Mouse (Mus musculus) G1E (cell line): Measurements from ENCODE around the gene Iqcf1. TPM values are rescaled to one million over a fixed set of nuclear protein-coding genes. Genes with fewer than 3 reads are reported as not detected.

Source experiments
- ATAC-seq: 2 replicates; pipeline ENCODE4 v1.8.0; 2016; ENCODE audit warnings: mild to moderate bottlenecking; ENCODE audit not compliant: insufficient number of reproducible peaks, poor library complexity, low FRiP score, severe bottlenecking; ENCODE audit errors: extremely low read depth
- DNase-seq: peaks from one replicate; pipeline ENCODE4 v3.0.0; 2012; ENCODE audit warnings: low spot score
- H3K27me3 ChIP-seq: 2 replicates; pipeline ENCODE4 v1.6.1; 2012; ENCODE audit warnings: mild to moderate bottlenecking, low read length, inconsistent platforms; ENCODE audit not compliant: insufficient read depth
- H3K36me3 ChIP-seq: replicated peaks from 2 replicates; pipeline ENCODE3; 2012; ENCODE audit warnings: mild to moderate bottlenecking, inconsistent platforms
- H3K4me1 ChIP-seq: 2 replicates; pipeline ENCODE4 v1.6.1; 2012; ENCODE audit warnings: low read depth, low read length, inconsistent platforms, mixed read lengths; ENCODE audit not compliant: insufficient read depth
- H3K4me3 ChIP-seq: 2 replicates; pipeline ENCODE4 v1.5.1; 2012; ENCODE audit warnings: low read depth, mild to moderate bottlenecking, inconsistent platforms, low read length, moderate library complexity, mixed read lengths
- H3K9me3 ChIP-seq: replicated peaks from 2 replicates; pipeline ENCODE4 v1.6.1; 2012; ENCODE audit warnings: inconsistent platforms
- CTCF ChIP-seq: IDR thresholded peaks from 2 replicates; pipeline ENCODE4 v1.5.1; 2012; ENCODE audit warnings: low read depth, low read length, inconsistent platforms, mixed read lengths
- GATA1 ChIP-seq: IDR thresholded peaks from 2 replicates; pipeline ENCODE4 v1.6.1; 2012; ENCODE audit warnings: borderline replicate concordance, low read length, inconsistent platforms, mixed read lengths
- GATA2 ChIP-seq: IDR thresholded peaks from 2 replicates; pipeline ENCODE4 v1.6.1; 2012; ENCODE audit warnings: low read depth, low read length, inconsistent platforms, borderline replicate concordance
- POLR2AphosphoS5 ChIP-seq: IDR thresholded peaks from 2 replicates; pipeline ENCODE4 v1.6.1; 2012; ENCODE audit warnings: low read depth, low read length, inconsistent platforms; ENCODE audit not compliant: insufficient replicate concordance
- TAL1 ChIP-seq: conservative IDR thresholded peaks from 2 replicates; pipeline ENCODE4 v1.6.1; 2012; ENCODE audit warnings: low read depth, low read length, inconsistent platforms, mixed read lengths
- polyA plus RNA-seq: library from polyadenylated mRNA; stranded (reverse); fragments of >175 nt; gene quantifications from 2 replicates; pipeline ENCODE4 v1.2.3, GENCODE M21; 2012
- total RNA-seq, 2 experiments: library from RNA; stranded (forward) in 1 of 2; stranded (reverse) in 1 of 2; fragments of 200-1000 nt in 1 of 2; fragments of >200 nt in 1 of 2; fragmentation: Nextera tagmentation in 1 of 2; gene quantifications; 2 replicates each; pipeline ENCODE4 v1.2.3; 2014 to 2017

Gene Iqcf1
- total and polyA plus RNA-seq, 3 experiments: not detected

- peaks cover 69% of the 10 kb centered on the region for H3K36me3 ChIP-seq
Observed at GRCm38 (mm10) chr9:106480541-106480940, 19.2 kb upstream of the Iqcf1 start.

GRCm38 (mm10) chr9:106481075-106481474, 18.7 kb upstream of the Iqcf1 start:
- H3K4me3 ChIP-seq: no peak overlapping the region
- H3K9me3 ChIP-seq: no peaks in the 10 kb centered on the region
- DNase-seq: no peak
- peaks cover 74% of the 10 kb centered on the region for H3K36me3 ChIP-seq
- TF ChIP-seq GATA2: no peak
- no peak for TF ChIP-seq POLR2AphosphoS5
- TF ChIP-seq GATA1: no peak
- no peak for TF ChIP-seq CTCF
- no peak for TF ChIP-seq TAL1
- H3K4me1 ChIP-seq: peaks cover 49% of the 10 kb centered on the region
- H3K27me3 ChIP-seq: no peaks in the 10 kb centered on the region
- no peak for ATAC-seq

More at GRCm38 (mm10) chr9:106480541-106480940, 19.2 kb upstream of the Iqcf1 start:
- TF ChIP-seq GATA1: no peak
- TF ChIP-seq TAL1: no peak
- no peak for TF ChIP-seq GATA2
- no peak for TF ChIP-seq POLR2AphosphoS5
- no peak for TF ChIP-seq CTCF
- H3K4me3 ChIP-seq: no peak overlapping the region
- no peaks in the 10 kb centered on the region for H3K27me3 ChIP-seq
- DNase-seq (no peak), ATAC-seq (no peak)
- no peaks in the 10 kb centered on the region for H3K9me3 ChIP-seq
- peaks cover 55% of the 10 kb centered on the region for H3K4me1 ChIP-seq

GRCm38 (mm10) chr9:106481676-106482075, 18.1 kb upstream of the Iqcf1 start:
- Histone ChIP-seq H3K27me3 (no peaks in the 10 kb centered on the region), H3K36me3 (peaks cover 75% of the 10 kb centered on the region), H3K4me1 (peaks cover 43% of the 10 kb centered on the region), H3K4me3 (no peak overlapping the region), H3K9me3 (no peaks in the 10 kb centered on the region)
- no peak for TF ChIP-seq CTCF
- TF ChIP-seq GATA1: no peak
- TF ChIP-seq TAL1: no peak
- no peak for TF ChIP-seq GATA2
- TF ChIP-seq POLR2AphosphoS5: no peak
- DNase-seq (no peak), ATAC-seq (no peak)

GRCm38 (mm10) chr9:106482578-106483115, 17.1 kb upstream of the Iqcf1 start:
- Histone ChIP-seq H3K36me3 (peaks cover 75% of the 10 kb centered on the region), H3K4me1 (peaks cover 43% of the 10 kb centered on the region), H3K9me3 (no peaks in the 10 kb centered on the region), H3K4me3 (no peak overlapping the region), H3K27me3 (no peaks in the 10 kb centered on the region)
- ATAC-seq (no peak), DNase-seq (no peak)
- TF ChIP-seq POLR2AphosphoS5: no peak
- no peak for TF ChIP-seq CTCF
- no peak for TF ChIP-seq GATA2
- no peak for TF ChIP-seq TAL1
- no peak for TF ChIP-seq GATA1

GRCm38 (mm10) chr9:106483136-106483535, 16.6 kb upstream of the Iqcf1 start:
- peaks cover 75% of the 10 kb centered on the region for H3K36me3 ChIP-seq
- H3K27me3 ChIP-seq: no peaks in the 10 kb centered on the region
- H3K9me3 ChIP-seq: no peaks in the 10 kb centered on the region
- H3K4me1 ChIP-seq: peaks cover 39% of the 10 kb centered on the region
- no peak for ATAC-seq
- DNase-seq: no peak
- no peak overlapping the region for H3K4me3 ChIP-seq
- TF ChIP-seq POLR2AphosphoS5 (no peak), TAL1 (no peak), CTCF (no peak), GATA2 (no peak), GATA1 (no peak)

- TF ChIP-seq GATA1 (no peak), CTCF (no peak), GATA2 (no peak), TAL1 (no peak), POLR2AphosphoS5 (no peak)
- no peaks in the 10 kb centered on the region for H3K27me3 ChIP-seq
- H3K4me3 ChIP-seq: no peak overlapping the region
- H3K36me3 ChIP-seq: peaks cover 73% of the 10 kb centered on the region
- no peak for ATAC-seq
- DNase-seq: no peak
- H3K4me1 ChIP-seq: peaks cover 36% of the 10 kb centered on the region
- no peaks in the 10 kb centered on the region for H3K9me3 ChIP-seq
Observed at GRCm38 (mm10) chr9:106483606-106484005, 16.2 kb upstream of the Iqcf1 start.
